Mouse (Mus musculus): ENCODE data around the gene Ccdc85c. TPM values are rescaled to one million over a fixed set of nuclear protein-coding genes. Genes with fewer than 3 reads are reported as not detected.

Gene Ccdc85c
- polyA plus RNA-seq, 2 experiments: 6.1 to 9.9 TPM

GRCm38 (mm10) chr12:108231901-108232300, 43.3 kb downstream of the Ccdc85c start:
- Histone ChIP-seq H3K9ac (ENCODE audit: low read depth, low read length, severe bottlenecking) (no peak overlapping the region), H3K9me3 (ENCODE audit: control insufficient read depth, low read length) (no peaks in the 10 kb centered on the region), H3K4me1 (ENCODE audit: control insufficient read depth, insufficient read depth, low read length) (peaks cover 4% of the 10 kb centered on the region; the same call in 1 of the 2 replicates), H3K27ac (replicated peaks; ENCODE audit: low read depth, low read length) (no peak overlapping the region), H3K36me3 (ENCODE audit: control insufficient read depth, insufficient read depth, low read length) (0 out of 2 replicates have a peak, but pooled peaks cover 4% of the 10 kb centered on the region), H3K4me3 (replicated peaks; ENCODE audit: low read length) (no peak overlapping the region), H3K4me2 (replicated peaks; ENCODE audit: low read depth, low read length, severe bottlenecking) (no peak overlapping the region), H3K27me3 (ENCODE audit: control insufficient read depth, insufficient read depth, low read length) (no peaks in the 10 kb centered on the region)
- no peak for DNase-seq (ENCODE audit: low spot score)
- no peak for TF ChIP-seq POLR2A (IDR thresholded peaks at IDR 0.05; ENCODE audit: borderline replicate concordance, extremely low read depth, insufficient read depth, insufficient read length)
- 41% methylated on average over 9 of the region's 9 CpGs for WGBS
- ATAC-seq (ENCODE audit: low FRiP score, low read depth): no peak

- ATAC-seq (ENCODE audit: low FRiP score, low read depth) (no peak), DNase-seq (ENCODE audit: low spot score) (no peak)
- Histone ChIP-seq H3K9me3 (ENCODE audit: control insufficient read depth, low read length) (no peaks in the 10 kb centered on the region), H3K4me1 (ENCODE audit: control insufficient read depth, insufficient read depth, low read length) (peaks cover 7% of the 10 kb centered on the region), H3K27me3 (ENCODE audit: control insufficient read depth, insufficient read depth, low read length) (no peaks in the 10 kb centered on the region), H3K4me2 (replicated peaks; ENCODE audit: low read depth, low read length, severe bottlenecking) (no peak overlapping the region), H3K27ac (replicated peaks; ENCODE audit: low read depth, low read length) (no peak overlapping the region), H3K4me3 (replicated peaks; ENCODE audit: low read length) (no peak overlapping the region), H3K9ac (ENCODE audit: low read depth, low read length, severe bottlenecking) (no peak overlapping the region), H3K36me3 (ENCODE audit: control insufficient read depth, insufficient read depth, low read length) (0 out of 2 replicates have a peak, but pooled peaks cover 4% of the 10 kb centered on the region)
- no peak for TF ChIP-seq POLR2A (IDR thresholded peaks at IDR 0.05; ENCODE audit: borderline replicate concordance, extremely low read depth, insufficient read depth, insufficient read length)
- WGBS: 57% methylated on average over 16 of the region's 18 CpGs
Observed at GRCm38 (mm10) chr12:108230821-108231794, 44.1 kb downstream of the Ccdc85c start.

- DNase-seq (ENCODE audit: low spot score) (no peak), ATAC-seq (ENCODE audit: low FRiP score, low read depth) (no peak)
- H3K4me2 ChIP-seq (replicated peaks; ENCODE audit: low read depth, low read length, severe bottlenecking): no peak overlapping the region
- no peak overlapping the region for H3K9ac ChIP-seq (ENCODE audit: low read depth, low read length, severe bottlenecking)
- H3K27me3 ChIP-seq (ENCODE audit: control insufficient read depth, insufficient read depth, low read length): no peaks in the 10 kb centered on the region
- no peak overlapping the region for H3K27ac ChIP-seq (replicated peaks; ENCODE audit: low read depth, low read length)
- no peaks in the 10 kb centered on the region for H3K9me3 ChIP-seq (ENCODE audit: control insufficient read depth, low read length)
- WGBS: 77% methylated on average over 12 of the region's 12 CpGs
- H3K4me3 ChIP-seq (replicated peaks; ENCODE audit: low read length): no peak overlapping the region
- no peak for TF ChIP-seq POLR2A (IDR thresholded peaks at IDR 0.05; ENCODE audit: borderline replicate concordance, extremely low read depth, insufficient read depth, insufficient read length)
- 0 out of 2 replicates have a peak, but pooled peaks cover 4% of the 10 kb centered on the region for H3K36me3 ChIP-seq (ENCODE audit: control insufficient read depth, insufficient read depth, low read length)
- H3K4me1 ChIP-seq (ENCODE audit: control insufficient read depth, insufficient read depth, low read length): peaks cover 13% of the 10 kb centered on the region
Observed at GRCm38 (mm10) chr12:108230077-108230476, 45.1 kb downstream of the Ccdc85c start.

- Histone ChIP-seq H3K27ac (replicated peaks; ENCODE audit: low read depth, low read length) (no peak overlapping the region), H3K4me3 (replicated peaks; ENCODE audit: low read length) (no peak overlapping the region), H3K36me3 (ENCODE audit: control insufficient read depth, insufficient read depth, low read length) (no peaks in the 10 kb centered on the region), H3K4me2 (replicated peaks; ENCODE audit: low read depth, low read length, severe bottlenecking) (no peak overlapping the region), H3K9me3 (ENCODE audit: control insufficient read depth, low read length) (no peaks in the 10 kb centered on the region), H3K27me3 (ENCODE audit: control insufficient read depth, insufficient read depth, low read length) (no peaks in the 10 kb centered on the region), H3K9ac (ENCODE audit: low read depth, low read length, severe bottlenecking) (no peak overlapping the region), H3K4me1 (ENCODE audit: control insufficient read depth, insufficient read depth, low read length) (peaks cover 31% of the 10 kb centered on the region)
- ATAC-seq (ENCODE audit: low FRiP score, low read depth): no peak
- 83% methylated on average over 16 of the region's 16 CpGs for WGBS
- TF ChIP-seq POLR2A (IDR thresholded peaks at IDR 0.05; ENCODE audit: borderline replicate concordance, extremely low read depth, insufficient read depth, insufficient read length): no peak
- DNase-seq (ENCODE audit: low spot score): no peak
Observed at GRCm38 (mm10) chr12:108227527-108227926, 47.7 kb downstream of the Ccdc85c start.

- no peak for TF ChIP-seq POLR2A (IDR thresholded peaks at IDR 0.05; ENCODE audit: borderline replicate concordance, extremely low read depth, insufficient read depth, insufficient read length)
- Histone ChIP-seq H3K4me1 (ENCODE audit: control insufficient read depth, insufficient read depth, low read length) (peaks cover 31% of the 10 kb centered on the region), H3K9ac (ENCODE audit: low read depth, low read length, severe bottlenecking) (no peak overlapping the region), H3K27me3 (ENCODE audit: control insufficient read depth, insufficient read depth, low read length) (no peaks in the 10 kb centered on the region), H3K4me2 (replicated peaks; ENCODE audit: low read depth, low read length, severe bottlenecking) (no peak overlapping the region), H3K9me3 (ENCODE audit: control insufficient read depth, low read length) (no peaks in the 10 kb centered on the region), H3K4me3 (replicated peaks; ENCODE audit: low read length) (no peak overlapping the region), H3K27ac (replicated peaks; ENCODE audit: low read depth, low read length) (no peak overlapping the region), H3K36me3 (ENCODE audit: control insufficient read depth, insufficient read depth, low read length) (no peaks in the 10 kb centered on the region)
- DNase-seq (ENCODE audit: low spot score) (no peak), ATAC-seq (ENCODE audit: low FRiP score, low read depth) (no peak)
- WGBS: 87% methylated on average over 12 of the region's 12 CpGs
Observed at GRCm38 (mm10) chr12:108226941-108227340, 48.3 kb downstream of the Ccdc85c start.

Measured in limb, embryonic 14.5 days (tissue).